Mouse (Mus musculus): ENCODE data around the gene Narf.

The Narf gene

GRCm38 (mm10) chr11:121232706-121233105, 4.3 kb upstream of the Narf start:
- no peak for ATAC-seq (ENCODE audit: insufficient number of reproducible peaks, low FRiP score, low TSS enrichment)

- no peak for ATAC-seq (ENCODE audit: insufficient number of reproducible peaks, low FRiP score, low TSS enrichment)
Observed at GRCm38 (mm10) chr11:121235475-121236238, 1.4 kb upstream of the Narf start.

- ATAC-seq (ENCODE audit: insufficient number of reproducible peaks, low FRiP score, low TSS enrichment): no peak
Observed at GRCm38 (mm10) chr11:121237345-121238128, 484 bp downstream of the Narf start.

GRCm38 (mm10) chr11:121239669-121240068, 2.6 kb downstream of the Narf start:
- no peak for ATAC-seq (ENCODE audit: insufficient number of reproducible peaks, low FRiP score, low TSS enrichment)

GRCm38 (mm10) chr11:121250196-121250595, 13.1 kb downstream of the Narf start:
- no peak for ATAC-seq (ENCODE audit: insufficient number of reproducible peaks, low FRiP score, low TSS enrichment)

GRCm38 (mm10) chr11:121259160-121260100, 22.4 kb downstream of the Narf start, which contains the start of gene Foxk2:
Gene Foxk2, plus strand, starts transcription at chr11:121259990.
- ATAC-seq (ENCODE audit: insufficient number of reproducible peaks, low FRiP score, low TSS enrichment): peak; percentile 96

GRCm38 (mm10) chr11:121260211-121260906, 23.3 kb downstream of the Narf start:
- peak; percentile 8; the same call in 1 of the 2 replicates for ATAC-seq (ENCODE audit: insufficient number of reproducible peaks, low FRiP score, low TSS enrichment)

- no peak for ATAC-seq (ENCODE audit: insufficient number of reproducible peaks, low FRiP score, low TSS enrichment)
Observed at GRCm38 (mm10) chr11:121261074-121261473, 24.0 kb downstream of the Narf start.

GRCm38 (mm10) chr11:121277516-121277915, 40.5 kb downstream of the Narf start:
- no peak for ATAC-seq (ENCODE audit: insufficient number of reproducible peaks, low FRiP score, low TSS enrichment)

GRCm38 (mm10) chr11:121278011-121278410, 41.0 kb downstream of the Narf start:
- ATAC-seq (ENCODE audit: insufficient number of reproducible peaks, low FRiP score, low TSS enrichment): no peak

GRCm38 (mm10) chr11:121282911-121283310, 45.9 kb downstream of the Narf start:
- no peak for ATAC-seq (ENCODE audit: insufficient number of reproducible peaks, low FRiP score, low TSS enrichment)

- ATAC-seq (ENCODE audit: insufficient number of reproducible peaks, low FRiP score, low TSS enrichment): no peak
Observed at GRCm38 (mm10) chr11:121289859-121290258, 52.8 kb downstream of the Narf start.

- ATAC-seq (ENCODE audit: insufficient number of reproducible peaks, low FRiP score, low TSS enrichment): no peak
Observed at GRCm38 (mm10) chr11:121294771-121295170, 57.7 kb downstream of the Narf start.

- no peak for ATAC-seq (ENCODE audit: insufficient number of reproducible peaks, low FRiP score, low TSS enrichment)
Observed at GRCm38 (mm10) chr11:121298493-121298892, 61.4 kb downstream of the Narf start.

- ATAC-seq (ENCODE audit: insufficient number of reproducible peaks, low FRiP score, low TSS enrichment): no peak
Observed at GRCm38 (mm10) chr11:121300265-121300664, 63.2 kb downstream of the Narf start.

GRCm38 (mm10) chr11:121305371-121305770, 68.3 kb downstream of the Narf start:
- no peak for ATAC-seq (ENCODE audit: insufficient number of reproducible peaks, low FRiP score, low TSS enrichment)

Data from cerebellum, adult (tissue).